Mouse (Mus musculus) midbrain, embryonic 13.5 days (tissue): ENCODE data around the gene Myo10. TPM values are rescaled to one million over a fixed set of nuclear protein-coding genes. Genes with fewer than 3 reads are reported as not detected.

Experiments used
- ATAC-seq: fragments of 200-750 bp; cut with Nextera tagmentation; 2 replicates; pipeline ENCODE4 v1.8.0; 2017; ENCODE audit warnings: mild to moderate bottlenecking, moderate TSS enrichment, moderate library complexity
- H3K27ac ChIP-seq: fragments of 300-500 bp; sonication (generic); 2 replicates; pipeline ENCODE4 v1.5.1; 2015; ENCODE audit warnings: inconsistent platforms, mild to moderate bottlenecking, moderate library complexity
- H3K27me3 ChIP-seq: fragments of 300-500 bp; sonication (generic); 2 replicates; pipeline ENCODE4 v1.6.1; 2015; ENCODE audit warnings: mild to moderate bottlenecking, inconsistent platforms
- H3K36me3 ChIP-seq: fragments of 300-500 bp; sonication (generic); 2 replicates; pipeline ENCODE4 v1.6.1; 2015; ENCODE audit warnings: mild to moderate bottlenecking, inconsistent platforms
- H3K4me1 ChIP-seq: fragments of 300-500 bp; sonication (generic); replicated peaks from 2 replicates; pipeline ENCODE4 v1.6.1; 2015; ENCODE audit warnings: inconsistent platforms
- H3K4me2 ChIP-seq: fragments of 300-500 bp; sonication (generic); replicated peaks from 2 replicates; pipeline ENCODE4 v1.6.1; 2015; ENCODE audit warnings: moderate library complexity, mild to moderate bottlenecking, inconsistent platforms
- H3K4me3 ChIP-seq: fragments of 300-500 bp; sonication (generic); replicated peaks from 2 replicates; pipeline ENCODE4 v1.5.1; 2015; ENCODE audit warnings: mild to moderate bottlenecking, inconsistent platforms
- H3K9ac ChIP-seq: fragments of 300-500 bp; sonication (generic); replicated peaks from 2 replicates; pipeline ENCODE4 v1.6.1; 2015; ENCODE audit warnings: mild to moderate bottlenecking, inconsistent platforms
- H3K9me3 ChIP-seq: fragments of 300-500 bp; sonication (generic); 2 replicates; pipeline ENCODE4 v1.6.1; 2016; ENCODE audit warnings: mild to moderate bottlenecking, inconsistent platforms
- WGBS: fragments of 180-500 bp; shearing (Covaris S2); methylation state at CpG from one replicate; pipeline ENCODE4 v1.1.7; 2015; 5-methylcytosine and 5-hydroxymethylcytosine counted together
- polyA plus RNA-seq: library from polyadenylated mRNA; unstranded; fragments of >200 nt; fragmentation: Nextera tagmentation; extraction: Ambion mirVana; gene quantifications from 2 replicates; pipeline ENCODE4 v1.2.1, GENCODE M21; 2015

The Myo10 gene
- polyA plus RNA-seq, 1 experiment from 2014 or later = 42.9 TPM

DNA sequence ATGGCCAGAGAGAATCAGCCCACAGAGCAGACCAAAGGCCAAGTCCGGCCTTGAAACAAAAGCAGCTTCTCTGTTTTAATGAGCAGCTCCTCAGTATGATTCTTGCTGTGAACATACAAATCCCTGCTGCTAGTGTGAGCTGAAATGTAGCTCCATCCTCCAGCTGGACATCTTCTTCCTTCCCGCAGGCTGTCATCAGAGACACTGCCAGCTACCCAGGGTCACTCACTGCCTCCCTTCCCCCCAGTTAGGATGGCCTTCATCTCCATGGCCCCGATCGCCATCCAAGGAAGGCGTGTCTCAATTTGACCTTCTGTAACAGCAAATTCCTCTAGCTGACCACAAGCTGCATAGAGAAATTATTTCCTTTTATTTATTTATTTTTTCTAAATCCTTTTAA is 32.4 kb upstream of the Myo10 start:
- Histone ChIP-seq H3K9ac (no peak overlapping the region), H3K27ac (no peak overlapping the region), H3K4me2 (no peak overlapping the region), H3K9me3 (no peaks in the 10 kb centered on the region), H3K36me3 (no peaks in the 10 kb centered on the region), H3K27me3 (no peaks in the 10 kb centered on the region), H3K4me1 (0 out of 2 replicates have a peak, but pooled peaks cover 10% of the 10 kb centered on the region), H3K4me3 (no peak overlapping the region)
- ATAC-seq = no peak
- WGBS = 84% methylated on average over 5 of the region's 5 CpGs

DNA sequence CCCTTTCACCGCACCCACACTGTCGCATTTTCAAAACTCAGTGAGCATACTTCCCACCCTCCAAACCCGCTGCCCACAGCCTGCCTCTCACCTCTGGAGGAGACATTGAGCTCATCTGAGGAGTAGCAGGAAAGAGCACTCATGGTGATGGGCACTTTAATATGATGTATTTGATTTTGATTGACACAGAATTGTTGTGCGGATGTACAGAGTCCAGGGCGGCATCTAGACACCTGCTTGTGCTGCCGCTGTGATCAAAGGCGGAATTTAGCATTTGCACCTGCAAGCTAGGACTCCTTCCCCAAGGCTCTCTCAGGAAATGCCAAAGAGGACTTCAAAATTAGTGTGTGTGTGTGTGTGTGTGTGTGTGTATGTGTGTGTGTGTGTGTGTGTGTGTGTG is 31.4 kb upstream of the Myo10 start:
- WGBS = 89% methylated on average over 7 of the region's 7 CpGs

DNA sequence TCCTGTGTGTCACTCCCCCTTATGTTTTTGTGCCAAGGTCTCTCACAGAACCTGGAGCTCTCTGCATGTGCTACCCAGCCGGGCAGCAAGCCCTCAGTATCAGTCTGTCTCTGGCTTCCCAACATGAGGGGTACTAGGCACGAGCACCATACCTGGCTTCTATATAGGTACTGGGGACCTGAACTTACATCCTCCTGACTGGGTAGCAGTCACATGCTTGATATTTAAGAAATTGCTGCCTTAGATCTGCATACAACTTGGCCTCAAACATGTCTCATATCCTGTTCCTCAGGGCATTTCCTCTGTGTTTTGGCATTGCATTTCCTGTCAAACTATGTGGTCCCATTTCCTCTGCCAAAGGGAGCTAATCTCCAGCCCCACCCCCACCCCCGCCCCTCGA is 30.4 kb upstream of the Myo10 start:
- no peak overlapping the region for H3K9ac ChIP-seq
- no peaks in the 10 kb centered on the region for H3K9me3 ChIP-seq
- H3K27me3 ChIP-seq = no peaks in the 10 kb centered on the region
- WGBS = 85% methylated on average over 4 of the region's 4 CpGs
- 0 out of 2 replicates have a peak, but pooled peaks cover 3% of the 10 kb centered on the region for H3K4me1 ChIP-seq
- no peaks in the 10 kb centered on the region for H3K36me3 ChIP-seq
- no peak overlapping the region for H3K27ac ChIP-seq
- ATAC-seq = no peak
- H3K4me3 ChIP-seq = no peak overlapping the region
- H3K4me2 ChIP-seq = no peak overlapping the region

More for the DNA sequence above, 31.4 kb upstream of the Myo10 start:
- Histone ChIP-seq H3K4me3 (no peak overlapping the region), H3K9ac (no peak overlapping the region), H3K4me1 (0 out of 2 replicates have a peak, but pooled peaks cover 7% of the 10 kb centered on the region), H3K36me3 (no peaks in the 10 kb centered on the region), H3K27ac (no peak overlapping the region), H3K4me2 (no peak overlapping the region), H3K27me3 (no peaks in the 10 kb centered on the region), H3K9me3 (no peaks in the 10 kb centered on the region)
- no peak for ATAC-seq

DNA sequence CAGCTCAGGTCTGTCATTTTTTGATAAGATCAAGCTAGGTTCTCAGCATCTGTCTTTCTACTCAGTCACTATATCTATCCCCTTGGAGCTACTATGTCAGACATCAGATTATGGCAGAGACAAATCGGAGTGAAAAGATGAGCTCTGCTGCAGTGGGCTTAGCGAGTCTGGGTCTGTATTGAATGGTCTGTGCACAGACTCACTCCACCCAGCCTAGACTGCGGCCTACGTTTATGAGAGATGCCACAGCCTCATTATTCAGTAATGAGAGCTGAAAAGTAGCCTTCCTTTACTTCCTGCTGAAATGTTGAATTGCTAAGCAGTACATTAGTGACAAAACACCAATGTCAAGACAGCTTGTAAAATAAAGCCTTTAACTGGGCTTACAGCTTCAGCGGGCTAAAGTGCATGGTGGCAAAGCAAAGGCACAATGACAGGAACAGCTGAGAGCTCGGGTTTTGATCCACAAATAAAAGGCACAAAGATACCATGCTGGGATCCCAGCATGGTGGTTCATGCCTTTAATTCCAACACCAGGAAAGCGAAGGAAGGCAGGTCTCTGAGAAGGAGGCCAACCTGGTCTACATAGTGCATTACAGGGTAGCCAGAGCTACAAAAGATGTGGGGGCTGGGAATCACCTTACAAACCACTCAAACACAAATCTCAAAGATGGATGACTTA is 28.7 kb upstream of the Myo10 start:
- Histone ChIP-seq H3K4me3 (no peak overlapping the region), H3K4me1 (no peaks in the 10 kb centered on the region), H3K27me3 (no peaks in the 10 kb centered on the region), H3K9me3 (no peaks in the 10 kb centered on the region), H3K4me2 (no peak overlapping the region), H3K36me3 (no peaks in the 10 kb centered on the region), H3K9ac (no peak overlapping the region), H3K27ac (no peak overlapping the region)
- peak; percentile 78; the same call in 1 of the 2 replicates for ATAC-seq
- 25% methylated on average over 7 of the region's 7 CpGs for WGBS

DNA sequence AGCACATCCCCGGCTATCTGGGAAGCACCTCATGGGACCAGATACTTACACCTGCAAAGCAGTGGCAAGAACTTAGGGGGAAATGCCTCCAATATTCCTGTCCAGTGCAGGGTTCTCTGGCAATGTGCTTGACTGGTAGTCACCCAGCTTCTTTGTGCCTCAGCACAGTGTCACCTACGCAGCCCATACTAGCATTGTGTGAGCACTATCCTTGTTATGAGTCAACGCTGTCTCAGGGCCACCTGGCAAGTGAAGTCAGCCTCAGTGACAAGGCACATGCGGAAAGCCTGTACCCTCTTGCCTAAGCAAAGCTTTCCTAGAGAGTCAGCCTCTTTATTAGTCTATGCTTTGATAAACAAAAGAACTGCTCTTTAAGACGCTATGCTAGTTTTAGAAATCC is 24.0 kb upstream of the Myo10 start:
- H3K4me1 ChIP-seq = 0 out of 2 replicates have a peak, but pooled peaks cover under 1% of the 10 kb centered on the region
- no peaks in the 10 kb centered on the region for H3K36me3 ChIP-seq
- H3K4me3 ChIP-seq = no peak overlapping the region
- no peak overlapping the region for H3K9ac ChIP-seq
- H3K9me3 ChIP-seq = no peaks in the 10 kb centered on the region
- H3K27me3 ChIP-seq = no peaks in the 10 kb centered on the region
- WGBS = 95% methylated on average over 5 of the region's 5 CpGs
- H3K27ac ChIP-seq = no peak overlapping the region
- ATAC-seq = no peak
- no peak overlapping the region for H3K4me2 ChIP-seq

DNA sequence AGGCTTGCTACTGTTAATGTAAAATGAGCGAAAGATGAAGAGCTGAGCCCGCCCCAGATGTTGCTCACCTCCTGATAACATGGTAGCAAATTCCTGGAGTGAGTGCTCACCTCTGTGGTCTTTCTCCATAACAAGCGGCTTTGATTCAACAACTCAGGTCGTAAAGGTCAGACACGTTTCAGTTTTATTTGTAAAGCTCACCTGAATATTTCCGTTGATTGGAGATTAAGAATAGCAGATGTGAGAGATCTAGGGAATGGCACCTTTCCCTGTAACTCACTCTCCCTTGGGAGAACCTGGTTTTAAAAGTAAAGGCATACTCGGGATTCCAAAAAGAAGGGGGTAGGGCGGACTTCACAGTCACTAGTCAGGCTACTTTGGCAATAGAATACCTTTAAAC is 20.0 kb upstream of the Myo10 start:
- WGBS = 84% methylated on average over 8 of the region's 8 CpGs

DNA sequence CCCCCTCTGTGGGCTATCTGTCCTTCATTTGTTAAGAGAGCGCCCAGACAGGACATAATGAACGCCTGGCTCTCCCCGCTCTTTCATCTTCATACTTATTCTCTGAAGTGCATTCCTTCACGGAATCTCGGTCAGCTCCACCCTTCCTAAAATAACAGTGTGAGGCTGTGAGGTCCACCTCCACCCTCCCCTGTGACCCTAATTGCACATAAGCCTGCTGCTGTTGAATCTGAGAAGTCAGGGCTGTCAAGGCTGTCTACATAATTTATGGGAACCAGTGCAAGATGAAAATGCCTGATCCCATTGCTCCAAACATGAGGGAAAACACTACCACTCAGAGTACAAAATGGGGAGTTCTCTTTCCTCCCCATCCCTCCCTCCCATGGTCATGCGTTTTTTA is 19.0 kb upstream of the Myo10 start:
- Histone ChIP-seq H3K4me2 (no peak overlapping the region), H3K9me3 (no peaks in the 10 kb centered on the region), H3K9ac (no peak overlapping the region), H3K4me3 (no peak overlapping the region), H3K27me3 (no peaks in the 10 kb centered on the region), H3K27ac (no peak overlapping the region), H3K36me3 (no peaks in the 10 kb centered on the region), H3K4me1 (0 out of 2 replicates have a peak, but pooled peaks cover 2% of the 10 kb centered on the region)
- 59% methylated on average over 6 of the region's 6 CpGs for WGBS
- no peak for ATAC-seq

More for the DNA sequence above, 20.0 kb upstream of the Myo10 start:
- H3K4me1 ChIP-seq = 0 out of 2 replicates have a peak, but pooled peaks cover 2% of the 10 kb centered on the region
- H3K27ac ChIP-seq = no peak overlapping the region
- H3K36me3 ChIP-seq = no peaks in the 10 kb centered on the region
- H3K27me3 ChIP-seq = no peaks in the 10 kb centered on the region
- no peak for ATAC-seq
- H3K4me2 ChIP-seq = no peak overlapping the region
- H3K4me3 ChIP-seq = no peak overlapping the region
- H3K9ac ChIP-seq = no peak overlapping the region
- H3K9me3 ChIP-seq = no peaks in the 10 kb centered on the region

DNA sequence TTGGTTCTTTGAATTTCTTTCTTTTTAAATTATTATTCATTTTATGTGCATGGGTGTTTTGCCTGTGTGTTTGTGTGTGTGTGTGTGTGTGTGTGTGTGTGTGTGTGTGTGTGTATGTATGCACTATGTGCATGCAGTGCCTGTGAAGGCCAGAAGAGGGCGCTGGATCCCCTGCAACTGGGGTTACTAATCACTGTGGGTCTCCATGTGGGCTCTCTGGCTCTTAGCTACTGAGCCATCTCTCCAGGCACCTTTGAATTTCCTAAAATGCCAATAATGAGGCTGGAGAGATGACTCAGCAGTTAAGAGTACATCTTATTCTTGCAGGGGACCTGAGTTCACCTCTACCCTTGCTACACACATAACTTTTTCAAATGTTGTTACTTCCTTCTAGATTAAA is 18.1 kb upstream of the Myo10 start:
- Histone ChIP-seq H3K4me1 (0 out of 2 replicates have a peak, but pooled peaks cover 2% of the 10 kb centered on the region), H3K9me3 (no peaks in the 10 kb centered on the region), H3K36me3 (no peaks in the 10 kb centered on the region), H3K9ac (no peak overlapping the region), H3K4me2 (no peak overlapping the region), H3K4me3 (no peak overlapping the region), H3K27me3 (no peaks in the 10 kb centered on the region), H3K27ac (no peak overlapping the region)
- ATAC-seq = no peak
- 80% methylated on average over 1 of the region's 1 CpGs for WGBS

DNA sequence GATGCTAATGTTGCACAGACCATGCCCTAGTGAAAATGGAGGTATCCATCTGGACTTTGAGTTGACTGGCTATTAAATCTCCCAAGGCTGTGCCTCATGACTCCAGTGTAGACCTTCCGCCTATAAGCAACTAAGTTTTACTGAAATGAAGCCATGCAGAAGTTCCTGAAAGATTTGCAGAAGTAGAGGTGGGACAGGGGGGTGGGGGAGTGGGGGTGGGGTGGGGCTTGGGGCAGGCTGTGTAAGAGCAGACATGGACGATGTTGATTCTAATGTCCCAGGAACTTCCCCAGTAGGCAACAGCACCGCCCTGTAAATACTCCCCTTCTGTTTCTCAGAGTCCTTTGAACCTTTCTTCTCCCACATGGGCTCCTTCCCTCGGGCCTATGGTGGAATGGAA is 16.9 kb upstream of the Myo10 start:
- 83% methylated on average over 4 of the region's 4 CpGs for WGBS
- H3K9me3 ChIP-seq = no peaks in the 10 kb centered on the region
- no peak overlapping the region for H3K9ac ChIP-seq

DNA sequence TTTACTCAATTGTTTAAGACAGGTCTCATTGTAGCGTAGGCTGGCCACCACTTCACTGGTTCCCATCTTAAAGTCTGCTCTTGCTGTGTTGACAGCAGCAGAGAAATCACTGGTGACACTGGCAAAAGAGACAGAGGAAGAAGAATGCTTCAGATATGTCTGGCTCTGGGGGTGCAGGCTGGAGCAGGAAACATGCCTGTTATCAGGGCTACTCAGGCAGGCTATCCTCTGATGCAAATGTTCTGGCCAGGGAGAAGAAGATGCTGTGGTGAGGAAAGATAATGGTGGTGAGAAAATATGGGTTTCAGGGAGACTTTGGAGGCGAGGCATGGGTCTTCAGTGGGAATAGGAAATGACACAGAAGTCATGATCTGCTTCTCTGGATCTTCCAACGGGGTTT is 13.6 kb upstream of the Myo10 start:
- no peak overlapping the region for H3K9ac ChIP-seq
- whole genome bisulfite sequencing = 87% methylated on average over 3 of the region's 3 CpGs
- no peak overlapping the region for H3K4me3 ChIP-seq
- H3K4me2 ChIP-seq = no peak overlapping the region
- H3K4me1 ChIP-seq = no peaks in the 10 kb centered on the region
- no peaks in the 10 kb centered on the region for H3K27me3 ChIP-seq
- H3K27ac ChIP-seq = no peak overlapping the region
- H3K9me3 ChIP-seq = no peaks in the 10 kb centered on the region
- no peaks in the 10 kb centered on the region for H3K36me3 ChIP-seq
- ATAC-seq = no peak

More for the DNA sequence above, 16.9 kb upstream of the Myo10 start:
- Histone ChIP-seq H3K27ac (no peak overlapping the region), H3K36me3 (no peaks in the 10 kb centered on the region), H3K4me3 (no peak overlapping the region), H3K4me1 (0 out of 2 replicates have a peak, but pooled peaks cover 2% of the 10 kb centered on the region), H3K27me3 (no peaks in the 10 kb centered on the region), H3K4me2 (no peak overlapping the region)
- no peak for ATAC-seq

DNA sequence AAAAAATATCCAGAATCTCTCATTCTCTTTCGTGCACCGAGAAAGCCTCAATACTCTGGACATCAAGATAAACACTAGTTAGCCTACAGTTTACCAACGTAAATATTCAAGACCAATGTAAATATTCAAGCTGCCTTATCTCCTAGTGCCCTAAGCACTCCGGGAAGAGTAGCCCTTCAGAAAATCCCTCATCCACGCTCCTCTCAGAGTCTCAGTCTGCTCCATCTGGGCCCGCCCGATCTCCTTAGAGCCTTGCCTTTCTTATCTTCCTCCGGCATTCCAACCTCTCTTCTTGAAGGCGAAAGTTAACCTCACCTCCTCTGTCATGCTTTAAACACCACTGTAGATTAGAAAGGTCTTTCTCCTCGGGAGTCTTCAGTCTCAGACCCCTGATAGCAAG is 13.1 kb upstream of the Myo10 start:
- Histone ChIP-seq H3K27me3 (no peaks in the 10 kb centered on the region), H3K27ac (no peak overlapping the region), H3K9me3 (no peaks in the 10 kb centered on the region), H3K4me3 (no peak overlapping the region), H3K4me2 (no peak overlapping the region), H3K4me1 (no peaks in the 10 kb centered on the region), H3K9ac (no peak overlapping the region), H3K36me3 (no peaks in the 10 kb centered on the region)
- no peak for ATAC-seq
- 80% methylated on average over 10 of the region's 10 CpGs for WGBS

DNA sequence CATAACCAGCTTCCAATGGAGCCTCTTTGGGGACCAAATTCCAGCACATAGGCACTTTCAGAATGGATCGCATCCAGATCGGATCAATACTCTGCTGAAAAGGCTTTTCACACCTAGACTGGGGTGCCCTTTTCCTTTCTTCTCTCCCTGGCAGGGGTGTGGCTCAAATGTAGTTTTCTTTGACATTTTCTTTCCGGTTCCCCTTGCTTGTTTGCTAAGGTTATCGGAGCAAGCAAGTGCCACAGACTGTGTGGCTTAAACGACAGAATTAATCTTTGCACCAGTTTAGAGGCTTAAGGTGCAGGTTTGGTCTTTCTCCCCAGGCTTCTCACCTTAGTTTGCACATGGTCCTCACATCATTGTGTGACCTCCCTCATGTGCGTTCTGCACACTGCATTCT is 11.1 kb upstream of the Myo10 start:
- no peak overlapping the region for H3K4me3 ChIP-seq
- no peaks in the 10 kb centered on the region for H3K27me3 ChIP-seq
- no peaks in the 10 kb centered on the region for H3K9me3 ChIP-seq
- H3K27ac ChIP-seq = no peak overlapping the region
- 72% methylated on average over 6 of the region's 6 CpGs for WGBS
- no peak overlapping the region for H3K4me2 ChIP-seq
- no peaks in the 10 kb centered on the region for H3K4me1 ChIP-seq
- H3K36me3 ChIP-seq = no peaks in the 10 kb centered on the region
- H3K9ac ChIP-seq = no peak overlapping the region
- no peak for ATAC-seq

DNA sequence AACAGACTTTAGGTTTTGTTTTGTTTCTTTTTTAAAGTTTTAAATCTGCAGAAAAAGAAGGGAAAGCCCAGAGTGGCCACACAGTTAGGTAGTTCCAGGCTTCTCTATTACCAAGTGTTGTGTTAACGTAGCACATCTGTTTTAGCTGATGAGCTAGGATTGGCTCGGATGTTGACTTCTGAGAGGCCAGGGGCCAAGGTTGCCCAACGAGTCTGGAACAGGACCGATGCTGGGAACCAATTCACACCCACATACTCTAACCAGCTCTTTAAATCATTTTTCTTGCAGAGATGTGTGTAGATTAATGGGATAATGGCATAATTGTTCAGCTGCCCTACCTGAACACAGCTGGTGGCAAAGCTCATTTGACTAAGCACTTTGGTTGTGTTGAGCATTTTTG is 1.8 kb upstream of the Myo10 start:
- Histone ChIP-seq H3K4me1 (peaks cover 18% of the 10 kb centered on the region), H3K9ac (no peak overlapping the region), H3K36me3 (no peaks in the 10 kb centered on the region), H3K27me3 (peaks cover 20% of the 10 kb centered on the region), H3K4me3 (no peak overlapping the region), H3K27ac (no peak overlapping the region), H3K4me2 (no peak overlapping the region), H3K9me3 (no peaks in the 10 kb centered on the region)
- WGBS = 88% methylated on average over 4 of the region's 4 CpGs
- ATAC-seq = no peak
